ENCODE assay signal across 8 mouse cellular contexts in the genomic region with DNA sequence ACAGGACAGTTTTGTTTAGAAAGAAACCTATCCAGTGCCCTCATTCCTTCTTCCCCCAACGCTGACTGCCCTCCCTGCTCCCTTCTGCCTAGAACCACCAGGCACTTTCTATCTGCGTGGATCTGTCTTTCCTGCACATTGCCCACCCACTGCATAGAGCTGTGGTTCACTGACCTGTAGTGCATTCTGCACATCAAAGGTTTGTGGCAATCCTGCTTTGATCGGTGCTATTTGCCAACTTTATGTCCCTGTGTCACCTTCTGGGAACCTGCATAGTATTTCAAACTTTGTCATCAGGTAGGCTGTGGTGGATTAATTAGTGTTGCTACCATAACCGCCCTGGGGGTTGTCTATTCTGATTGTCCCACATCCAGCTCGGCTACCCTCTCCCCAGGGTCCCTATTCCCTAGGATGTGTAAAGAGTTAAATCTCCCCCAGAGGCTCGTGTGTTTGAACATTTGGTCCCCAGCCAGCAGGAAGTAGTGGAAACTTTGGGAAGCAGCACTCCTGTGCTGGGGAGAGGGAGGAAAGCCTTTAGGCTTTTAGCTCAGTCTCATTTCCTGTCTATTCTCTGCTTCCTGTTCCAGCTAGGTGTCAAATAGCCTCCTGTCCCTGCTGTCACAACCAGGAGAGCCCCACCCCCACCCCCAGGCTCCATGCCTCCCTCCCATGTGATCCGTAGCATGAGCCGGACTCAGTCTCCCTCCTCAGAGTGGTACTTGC. TPM values are rescaled to one million over a fixed set of nuclear protein-coding genes. Genes with fewer than 3 reads are reported as not detected.
A peak's percentile ranks its signal among the peaks of the same experiment; 100 is the strongest.
DNase-seq lines count a peak whose midpoint lies in the region; ATAC-seq lines count a peak whose summit lies in the region.
"Had no signal": no experiment of that assay in that cellular context is flagged by ENCODE, and none has a peak within 500 bp of the region (broad histone marks: within the 10 kb centered on the region; RNA-seq: fewer than 3 reads in every experiment).

No protein-coding gene starts in this region.

- H3K4me2 ChIP-seq in kidney, embryonic 15.5 days: peak overlapping the region; percentile 10; the same call in 1 of the 2 replicates
- H3K4me2 ChIP-seq in embryonic facial prominence, embryonic 15.5 days (replicated peaks): no peak overlapping the region

- H3K36me3 ChIP-seq in kidney, embryonic 15.5 days: no peaks in the 10 kb centered on the region
- no peaks in the 10 kb centered on the region for H3K36me3 ChIP-seq in embryonic facial prominence, embryonic 15.5 days

- H3K4me3 ChIP-seq in kidney, embryonic 15.5 days (replicated peaks): no peak overlapping the region
- no peak overlapping the region for H3K4me3 ChIP-seq in embryonic facial prominence, embryonic 15.5 days (replicated peaks)

- WGBS in kidney, embryonic 15.5 days: 12% methylated on average over 8 of the region's 8 CpGs
- whole genome bisulfite sequencing in embryonic facial prominence, embryonic 15.5 days: 33% methylated on average over 8 of the region's 8 CpGs

- peak overlapping the region; percentile 39; the same call in 1 of the 2 replicates for H3K27ac ChIP-seq in kidney, embryonic 15.5 days
- H3K27ac ChIP-seq in embryonic facial prominence, embryonic 15.5 days (replicated peaks): peak overlapping the region; percentile 3; the same call in 1 of the 2 replicates

- H3K27me3 ChIP-seq in kidney, embryonic 15.5 days: no peaks in the 10 kb centered on the region
- H3K27me3 ChIP-seq in embryonic facial prominence, embryonic 15.5 days: no peaks in the 10 kb centered on the region

- peaks cover 46% of the 10 kb centered on the region for H3K4me1 ChIP-seq in kidney, embryonic 15.5 days
- peaks cover 24% of the 10 kb centered on the region for H3K4me1 ChIP-seq in embryonic facial prominence, embryonic 15.5 days

- 0 out of 2 replicates have a peak, but pooled peaks have one; percentile 13 for ATAC-seq in kidney, embryonic 15.5 days (replicated peaks; ENCODE audit: low FRiP score)
- no peak for ATAC-seq in embryonic facial prominence, embryonic 15.5 days (ENCODE audit: insufficient number of reproducible peaks, low FRiP score, low TSS enrichment, low read depth)

- no peak for DNase-seq in kidney, adult 18-20 months
- DNase-seq in heart, postnatal 4 days: peak; percentile 45
- peak; percentile 30 for DNase-seq in lung, postnatal 14 days
- DNase-seq in gastrocnemius, postnatal 4 days (ENCODE audit: low spot score in 2 of 2): no peak
- no peak for DNase-seq in layer of hippocampus, postnatal 14 days (ENCODE audit: low spot score in 2 of 2)
- DNase-seq: cerebellum, postnatal 14 days had no signal

- no peak overlapping the region for H3K9ac ChIP-seq in kidney, embryonic 15.5 days
- no peak overlapping the region for H3K9ac ChIP-seq in embryonic facial prominence, embryonic 15.5 days

- no peaks in the 10 kb centered on the region for H3K9me3 ChIP-seq in kidney, embryonic 15.5 days (replicated peaks)
- H3K9me3 ChIP-seq in embryonic facial prominence, embryonic 15.5 days (replicated peaks): no peaks in the 10 kb centered on the region

RNA-seq across cellular contexts. Expression of a gene that starts 20.4 kb away (rescaled TPM):
- 22.5 and 25.3 TPM in 2 replicates for polyA plus RNA-seq in kidney, embryonic 15.5 days (2015; fragmentation: Nextera tagmentation; extraction: Ambion mirVana)
- 25.5 and 26.1 TPM in 2 replicates for polyA plus RNA-seq in embryonic facial prominence, embryonic 15.5 days (2015; fragmentation: Nextera tagmentation; extraction: Ambion mirVana)
- 10 to 100 TPM; 46.6 to 49.7 TPM for total RNA-seq in heart, postnatal 4 days (2021)
- 10 to 100 TPM; 23.6 to 31.2 TPM for total RNA-seq in gastrocnemius, postnatal 4 days (2021)
- 10 to 100 TPM; 42.0 to 45.9 TPM for total RNA-seq in layer of hippocampus, postnatal 14 days (2021)

Comparison
In these comparisons a context has a peak if more than half of its experiments do, and no peak if none do; other contexts are left out.
1. DNase-seq: peak in heart, postnatal 4 days (single experiment) and lung, postnatal 14 days (single experiment); none in kidney, adult 18-20 months (single experiment), gastrocnemius, postnatal 4 days (0 of 2) and layer of hippocampus, postnatal 14 days (0 of 2).